Mouse (Mus musculus): ENCODE results near the gene Zswim4.

Gene Zswim4

DNA sequence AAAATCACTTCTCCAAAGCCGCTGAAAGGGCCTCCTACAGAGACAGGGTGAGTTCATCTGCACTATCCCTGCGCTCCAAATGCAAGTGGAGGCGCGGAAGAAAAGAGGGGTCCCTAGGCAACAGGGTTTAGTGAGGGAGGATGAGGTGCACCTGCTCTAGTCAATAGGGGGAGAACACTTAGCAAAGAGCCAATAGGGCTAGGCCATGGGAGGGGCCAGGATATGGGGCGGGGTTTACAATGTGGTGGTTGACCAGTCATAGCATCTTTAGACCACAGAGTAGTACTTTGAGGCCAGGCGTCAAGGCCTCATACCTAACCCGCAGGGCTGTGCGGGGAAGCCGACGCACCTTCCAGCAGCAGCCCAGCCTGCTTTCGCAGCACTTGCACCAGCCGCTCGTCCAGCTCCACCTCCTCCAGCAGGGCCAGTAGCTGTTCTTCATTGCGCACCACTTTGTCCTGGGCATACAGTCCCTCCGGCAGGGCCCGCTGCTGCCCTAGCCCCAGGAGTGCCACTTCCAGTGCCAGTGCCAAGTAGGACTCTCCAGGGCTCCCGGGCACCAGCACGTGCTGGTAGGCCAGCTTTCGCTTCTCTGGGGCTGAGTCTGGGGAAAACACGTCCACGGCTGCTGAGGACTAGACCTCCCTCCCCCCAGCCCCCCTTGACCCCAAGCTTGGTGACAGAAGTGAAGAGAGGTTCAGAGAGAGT lies 13.4 kb downstream of the Zswim4 start:
- no peak for DNase-seq

DNA sequence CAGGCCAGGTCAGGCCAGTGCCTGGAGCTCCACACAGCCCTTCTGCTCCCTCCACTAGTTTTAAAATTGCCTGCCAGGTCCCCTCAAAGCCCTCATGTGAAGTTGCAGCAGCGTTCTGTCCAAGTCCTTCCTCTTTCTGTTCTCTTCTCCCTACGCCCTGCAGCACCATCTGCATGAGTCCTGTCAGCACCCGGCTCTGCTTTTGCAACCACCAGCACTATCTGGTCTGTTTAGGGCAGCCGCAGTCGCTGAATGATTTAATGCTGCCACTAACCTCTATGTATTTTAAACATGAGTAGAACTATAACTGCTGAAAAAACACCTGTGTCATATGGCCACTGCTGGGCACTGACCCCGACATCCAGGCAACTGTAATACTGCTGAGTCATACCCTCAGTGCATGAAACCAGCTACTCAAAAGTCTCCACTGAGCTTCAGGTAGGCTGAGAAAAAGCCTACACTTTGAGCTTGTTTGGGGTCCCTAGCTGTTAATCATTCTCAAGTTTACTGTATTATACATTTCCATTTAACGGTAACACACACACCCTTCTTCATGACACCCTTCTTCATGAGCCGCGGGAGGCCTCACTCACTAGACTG lies 14.2 kb downstream of the Zswim4 start:
- DNase-seq, result no peak

DNA sequence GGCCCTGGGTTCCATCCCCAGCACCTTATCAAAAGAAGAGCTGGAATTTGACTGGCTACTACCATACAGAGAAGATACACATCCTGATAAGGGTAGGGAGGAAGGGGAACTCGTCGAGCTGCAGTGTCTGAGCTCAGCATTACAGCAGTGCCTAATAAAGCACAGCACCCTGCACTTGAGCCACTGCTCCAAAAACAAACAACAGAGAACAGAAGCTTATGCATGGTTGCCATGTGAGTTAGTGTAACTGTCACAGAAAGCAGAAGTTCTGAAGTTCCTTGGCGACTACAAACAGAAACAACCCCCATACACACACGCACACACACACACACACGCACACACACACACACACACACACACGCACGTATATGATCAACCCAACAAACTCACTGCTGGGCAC lies 16.8 kb downstream of the Zswim4 start:
- DNase-seq, result no peak

DNA sequence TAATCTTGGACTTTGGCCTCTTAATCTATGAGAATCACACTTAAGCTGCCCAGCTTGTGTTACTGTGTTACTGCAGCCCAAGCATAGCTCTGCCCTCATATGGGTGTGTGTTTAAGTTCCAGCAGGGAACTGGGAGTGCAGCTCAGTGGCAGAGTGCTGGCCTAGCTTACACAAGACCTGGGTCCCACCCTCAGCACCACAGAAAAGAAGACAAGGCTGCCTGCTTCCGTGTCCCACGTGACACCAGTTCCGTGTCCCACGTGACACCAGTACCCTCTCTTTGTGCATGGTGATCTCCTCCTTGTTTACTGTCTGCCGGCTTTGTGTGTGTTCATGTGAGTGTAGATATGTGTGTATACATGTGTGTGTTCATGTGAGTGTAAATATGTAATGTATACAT lies 18.7 kb downstream of the Zswim4 start:
- DNase-seq, result no peak

DNA sequence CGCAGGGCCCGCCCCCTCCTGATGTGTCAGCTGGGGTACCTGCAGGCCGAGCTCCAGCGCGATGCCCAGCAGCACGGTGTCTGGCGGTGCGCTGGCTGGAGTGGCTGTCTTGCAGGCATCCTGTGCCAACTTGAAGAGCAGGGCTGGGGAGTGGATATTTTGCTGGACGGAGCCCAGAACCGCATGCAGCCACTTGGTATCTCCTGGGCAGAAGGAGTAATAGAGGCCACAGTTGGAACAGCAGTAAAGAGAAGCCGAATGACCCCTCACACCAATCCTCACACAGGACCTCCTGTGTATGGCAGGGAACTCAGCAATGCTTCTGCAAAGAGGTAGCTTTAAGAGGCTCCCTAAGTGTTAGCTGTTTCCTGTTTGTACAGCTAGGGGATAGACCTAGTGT lies 19.6 kb downstream of the Zswim4 start:
- no peak for DNase-seq

DNA sequence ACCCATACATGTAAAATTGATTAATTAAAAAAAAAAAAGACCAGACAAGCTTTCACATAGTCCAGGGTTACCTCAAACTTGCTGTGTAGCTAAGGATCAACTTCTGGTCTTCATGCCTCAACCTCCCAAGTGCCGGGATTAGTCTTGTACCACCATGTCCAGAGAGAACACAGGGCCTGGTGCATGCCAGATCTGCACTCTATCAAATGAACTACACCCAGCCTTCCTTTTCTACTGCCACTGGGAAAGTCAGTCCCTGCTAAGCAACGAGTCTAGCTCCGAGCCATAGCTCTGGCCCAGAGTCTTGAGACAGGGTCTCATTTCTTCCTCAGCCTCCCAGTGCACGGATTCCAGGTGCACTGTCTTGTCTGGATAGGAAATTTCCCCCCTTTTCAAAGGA lies 23.6 kb downstream of the Zswim4 start:
- DNase-seq, result no peak

DNA sequence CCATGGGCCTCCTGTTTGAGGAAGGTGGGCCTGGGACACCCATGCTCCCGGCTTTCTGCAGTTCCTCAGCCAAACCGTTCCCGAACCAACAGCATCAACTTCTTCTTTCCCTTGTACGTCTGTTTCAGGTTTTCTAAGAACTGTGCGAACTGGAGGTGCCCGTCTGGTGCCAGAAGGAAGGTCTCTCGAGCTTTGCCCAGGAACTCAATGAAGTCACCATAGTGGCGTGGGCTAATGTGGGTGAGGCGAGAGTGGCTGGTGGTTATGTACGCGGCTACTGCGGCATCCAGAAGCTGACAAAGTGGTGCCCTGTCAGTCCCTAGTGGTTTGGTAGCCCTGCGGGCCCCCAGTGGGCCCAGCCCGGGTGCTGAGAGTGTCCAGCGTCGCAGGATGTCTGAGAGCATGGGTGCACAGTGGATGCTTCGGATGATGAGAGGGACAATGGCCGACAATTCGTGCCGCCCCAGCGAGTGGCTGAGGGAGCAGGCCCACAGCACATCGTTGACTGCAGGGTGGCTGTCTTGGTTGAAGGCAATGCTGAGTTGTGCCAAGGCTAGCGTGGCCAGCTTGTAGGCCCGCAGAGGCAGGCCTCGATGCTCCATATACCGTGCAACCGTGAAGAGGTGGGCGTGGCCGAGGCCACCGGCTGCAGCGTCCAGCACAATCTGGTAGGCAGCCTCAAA lies 24.8 kb downstream of the Zswim4 start:
- no peak for DNase-seq

DNA sequence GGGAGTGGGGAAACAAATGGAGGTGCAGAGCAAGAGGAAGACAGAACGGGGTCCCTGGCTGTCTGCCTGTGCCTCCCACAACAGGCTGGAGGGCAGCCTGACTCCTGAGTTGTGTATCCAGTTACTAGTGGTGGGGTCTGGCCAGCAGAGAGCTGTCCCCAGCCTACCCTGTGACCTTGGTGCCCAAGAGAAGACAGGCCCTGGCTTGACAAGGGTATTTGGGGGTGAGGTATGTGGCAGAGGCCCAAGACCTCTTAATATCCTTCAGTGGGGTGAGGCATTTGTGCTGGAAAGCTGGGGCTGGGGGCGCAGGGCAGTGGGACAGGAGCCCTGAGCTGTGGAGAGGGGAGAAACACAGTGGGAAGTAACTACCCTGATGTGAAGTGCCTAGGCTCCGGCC lies 25.7 kb downstream of the Zswim4 start:
- no peak for DNase-seq

DNA sequence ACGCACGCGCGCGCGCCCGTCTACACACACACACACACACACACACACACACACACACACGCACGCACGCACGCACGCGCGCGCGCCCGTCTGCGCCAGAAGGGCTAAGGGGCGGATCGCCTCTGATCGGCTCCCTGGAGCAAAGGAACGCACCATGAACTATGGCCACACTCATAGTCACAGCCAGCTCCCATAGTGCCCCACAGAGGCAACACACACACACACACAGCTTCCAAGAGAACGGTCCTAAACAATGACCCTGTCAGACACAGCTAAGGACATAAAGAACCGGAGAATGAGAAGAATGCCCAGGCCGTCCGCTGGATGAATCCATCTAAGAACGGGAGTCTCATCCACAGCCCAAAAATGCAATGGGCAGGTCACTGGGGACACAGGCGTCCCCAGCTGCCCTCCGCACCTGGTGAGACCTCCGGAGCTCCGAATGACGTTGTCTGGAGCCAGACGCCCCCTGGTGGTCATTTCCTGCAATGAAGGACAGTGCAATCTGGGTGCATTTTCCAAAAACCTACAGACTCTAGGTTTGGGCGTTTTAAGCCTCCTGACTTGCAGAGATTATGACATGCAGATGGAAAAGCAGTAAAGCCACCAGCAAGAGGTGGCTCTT lies 26.6 kb downstream of the Zswim4 start:
- DNase-seq, result peak; percentile 85

DNA sequence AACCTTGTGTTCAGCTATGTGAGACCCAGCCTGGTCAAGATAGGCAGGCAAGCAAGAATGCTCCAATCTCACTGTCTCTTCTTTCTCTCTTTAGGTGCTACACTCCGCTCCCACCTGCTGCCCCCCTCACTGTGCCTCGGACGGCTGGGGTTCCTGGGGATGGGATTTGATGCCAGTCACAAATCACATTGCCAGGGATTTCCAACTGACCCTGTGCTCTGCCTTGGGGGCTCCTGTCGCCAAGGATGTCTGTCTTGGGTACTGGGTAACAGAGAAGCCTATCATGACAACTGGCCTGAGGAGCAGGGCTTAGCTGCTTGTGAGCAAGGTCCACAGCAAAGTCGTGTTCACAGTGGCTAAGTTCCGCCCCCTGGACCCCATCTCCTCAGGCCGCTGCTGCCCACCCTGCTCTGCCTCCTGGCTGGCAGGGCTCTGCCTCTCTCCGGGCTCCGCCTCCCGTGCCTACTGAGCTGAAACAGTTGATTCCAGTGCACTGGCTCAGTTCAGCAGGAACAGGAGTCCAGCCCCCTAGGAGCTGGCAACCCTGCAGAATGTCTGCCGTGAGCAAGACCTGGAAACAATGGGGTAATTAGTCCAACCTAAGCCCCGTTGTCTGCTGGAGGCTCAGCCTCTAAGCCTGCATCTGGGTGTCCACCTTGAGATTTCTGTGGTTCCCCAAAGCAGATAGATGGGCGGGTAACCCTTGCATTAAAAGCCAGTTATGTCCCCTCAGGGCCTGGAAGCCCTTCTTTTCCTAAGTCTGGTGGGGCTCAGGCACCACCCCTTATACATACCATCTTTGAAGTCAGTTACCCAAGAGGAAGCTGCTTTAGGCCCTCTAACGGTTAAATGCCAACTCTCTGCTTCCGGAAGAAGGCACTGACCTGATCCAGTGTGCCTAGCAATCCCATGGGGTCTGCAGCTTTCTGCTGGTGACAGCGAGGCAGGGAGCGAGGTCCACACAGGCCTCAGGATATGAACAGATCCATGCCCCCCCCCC lies 28.2 kb downstream of the Zswim4 start:
- no peak for DNase-seq

DNA sequence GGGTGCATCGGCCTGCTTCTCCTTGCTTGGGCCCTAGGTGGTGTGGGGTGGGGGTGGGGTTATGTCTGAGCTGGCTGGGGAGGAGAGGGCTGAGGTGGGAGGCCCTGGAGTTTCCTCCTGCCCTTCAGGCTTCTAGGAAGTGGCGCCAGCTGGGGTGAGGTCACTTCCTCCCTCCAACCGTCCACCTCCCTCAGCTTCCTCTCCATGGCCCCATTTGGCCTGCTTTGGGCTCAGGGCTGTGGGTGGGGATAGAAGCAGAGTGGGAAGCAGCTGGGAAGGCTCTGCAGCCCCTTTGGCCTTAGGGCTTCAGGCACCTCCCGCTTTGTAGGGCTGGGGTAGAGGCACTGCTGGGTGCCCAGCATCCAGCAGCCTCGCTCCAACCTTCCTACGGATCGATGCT lies 29.0 kb downstream of the Zswim4 start:
- no peak for DNase-seq

DNA sequence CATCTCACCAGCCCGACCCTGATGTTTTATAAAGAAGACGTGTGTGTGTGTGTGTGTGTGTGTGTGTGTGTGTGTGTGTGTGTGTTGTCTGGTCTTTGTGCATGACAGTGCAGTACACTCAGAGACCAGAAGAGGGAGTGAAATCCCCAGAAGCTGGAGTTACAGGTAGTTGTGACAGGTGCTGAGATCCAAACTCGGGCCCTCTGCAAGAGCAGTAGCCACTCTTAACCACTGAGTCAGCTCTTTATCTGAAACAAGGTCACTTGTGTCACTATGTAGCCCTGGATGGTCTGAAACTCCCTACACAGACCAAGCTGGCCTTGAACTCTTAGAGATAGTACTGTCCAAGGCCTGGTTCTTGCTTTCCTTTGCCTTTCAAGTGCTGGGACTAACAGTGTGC lies 30.2 kb downstream of the Zswim4 start:
- no peak for DNase-seq

DNA sequence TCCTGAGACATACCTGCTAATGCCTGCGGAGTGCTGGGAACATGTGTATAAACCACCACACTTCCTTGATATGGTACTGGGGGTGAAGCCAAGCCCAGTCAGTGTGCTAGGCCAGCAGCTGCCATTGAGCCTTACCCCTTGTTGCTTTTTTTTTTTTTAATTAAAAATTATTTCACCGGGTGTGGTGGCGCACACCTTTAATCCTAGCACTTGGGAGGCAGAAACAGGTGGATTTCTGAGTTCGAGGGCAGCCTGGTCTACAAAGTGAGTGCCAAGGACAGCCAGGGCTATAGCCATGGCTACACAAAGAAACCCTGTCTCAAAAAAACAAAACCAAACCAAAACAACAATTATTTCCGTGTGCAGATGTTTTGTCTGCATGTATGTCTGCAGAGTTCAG lies 31.8 kb downstream of the Zswim4 start:
- DNase-seq, result no peak

DNA sequence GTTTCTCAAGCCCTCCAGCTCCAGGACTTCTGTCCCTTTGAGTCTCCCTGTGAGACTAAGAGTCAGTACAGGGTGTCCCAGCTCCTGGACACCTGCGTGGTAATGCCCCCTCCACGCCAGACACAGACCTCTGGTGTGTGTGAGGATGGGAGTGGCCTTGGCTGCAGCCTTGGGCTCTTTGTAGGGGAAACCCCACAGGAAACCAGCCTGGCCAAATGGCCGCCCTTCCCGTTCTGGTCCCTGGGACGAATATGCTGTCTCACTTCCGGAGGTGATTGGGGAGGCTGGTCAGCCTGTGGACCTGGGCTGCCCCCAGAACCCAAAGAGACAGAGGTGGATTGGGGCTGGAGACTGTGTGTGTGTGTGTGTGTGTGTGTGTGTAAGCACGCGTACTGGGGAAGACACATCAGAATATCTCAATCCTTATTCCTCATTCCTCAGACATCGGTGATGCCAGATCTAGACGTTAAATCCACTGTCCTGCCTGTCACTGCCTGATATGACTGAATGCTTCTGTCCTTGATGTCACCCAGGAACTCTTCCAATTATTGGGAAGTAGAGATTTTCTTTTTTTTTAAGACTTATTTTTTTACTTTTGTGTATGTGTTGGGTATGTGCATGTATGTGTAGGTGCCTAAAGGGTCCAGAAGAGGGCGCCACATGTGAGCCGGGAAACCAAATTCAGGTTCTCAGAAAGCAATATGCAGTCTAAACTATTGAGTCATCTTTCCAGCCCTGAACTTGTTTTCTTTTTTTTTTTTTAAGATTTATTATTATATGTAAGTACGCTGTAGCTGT lies 32.7 kb downstream of the Zswim4 start:
- no peak for DNase-seq

DNA sequence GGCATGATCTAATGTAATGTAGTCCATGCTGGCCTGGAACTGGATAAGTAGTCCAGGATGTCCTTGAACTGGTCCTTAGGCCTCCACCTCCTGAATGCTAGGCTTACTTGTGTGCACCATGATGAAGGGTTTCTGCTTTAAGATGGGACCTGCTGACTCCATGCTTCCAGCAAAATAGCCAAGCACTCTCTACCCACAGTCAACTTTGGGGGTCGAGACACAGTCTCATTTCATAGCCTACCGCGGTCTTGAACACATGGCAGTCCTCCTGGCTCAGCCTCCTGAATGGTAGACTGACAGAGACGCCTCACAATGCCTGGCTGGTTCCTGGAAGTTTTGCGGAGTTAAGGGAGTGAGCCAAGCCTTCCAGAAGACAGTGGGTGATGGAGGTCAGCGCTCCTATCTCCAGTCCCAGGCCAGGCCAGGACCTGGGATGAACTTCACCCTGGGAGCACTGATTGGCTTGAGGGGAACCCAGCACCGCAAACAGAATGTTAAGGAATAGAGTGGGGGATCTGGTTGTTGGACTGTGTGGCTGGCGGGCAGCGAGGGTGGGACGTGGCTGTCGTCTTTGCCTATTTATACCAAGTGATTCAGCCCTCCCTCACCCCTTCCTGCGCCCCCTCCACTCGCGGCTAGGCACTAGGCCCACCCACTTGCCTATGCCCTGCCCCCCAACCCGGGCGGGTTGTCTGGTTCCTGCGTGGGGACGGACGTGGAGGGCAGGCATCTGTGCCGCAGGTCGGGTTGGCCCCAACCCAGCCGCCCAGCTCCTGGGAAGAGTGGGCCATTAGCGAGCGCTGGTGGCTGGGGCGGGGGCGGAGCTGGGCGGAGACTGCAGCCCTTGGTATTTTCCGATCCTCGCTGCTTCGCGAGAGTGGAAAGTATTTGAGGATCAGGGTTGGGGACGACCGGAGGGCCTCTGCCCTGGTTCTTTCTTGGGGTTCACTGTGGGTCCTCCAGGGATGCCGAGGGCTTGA lies 33.6 kb downstream of the Zswim4 start:
- no peak for DNase-seq

DNA sequence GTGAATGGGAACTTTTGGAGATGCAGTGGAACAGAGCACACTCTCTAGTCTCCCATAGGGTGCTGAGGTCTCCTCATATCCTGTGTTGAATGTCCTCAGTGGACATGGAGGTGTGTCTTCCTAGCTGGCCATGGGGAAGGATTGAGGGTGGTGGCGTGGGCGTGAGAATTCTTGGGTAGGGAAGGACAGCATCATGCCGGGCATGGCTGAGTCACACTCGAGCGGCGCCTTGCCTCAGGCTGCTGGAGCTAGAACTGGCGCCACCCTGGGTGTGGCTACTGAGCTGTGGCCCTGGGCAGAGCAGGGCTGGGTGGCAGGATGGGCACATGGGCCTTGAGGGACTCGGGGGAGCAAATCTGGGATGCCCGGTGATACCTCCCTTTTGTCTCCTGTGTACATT lies 34.4 kb downstream of the Zswim4 start:
- no peak for DNase-seq

DNA sequence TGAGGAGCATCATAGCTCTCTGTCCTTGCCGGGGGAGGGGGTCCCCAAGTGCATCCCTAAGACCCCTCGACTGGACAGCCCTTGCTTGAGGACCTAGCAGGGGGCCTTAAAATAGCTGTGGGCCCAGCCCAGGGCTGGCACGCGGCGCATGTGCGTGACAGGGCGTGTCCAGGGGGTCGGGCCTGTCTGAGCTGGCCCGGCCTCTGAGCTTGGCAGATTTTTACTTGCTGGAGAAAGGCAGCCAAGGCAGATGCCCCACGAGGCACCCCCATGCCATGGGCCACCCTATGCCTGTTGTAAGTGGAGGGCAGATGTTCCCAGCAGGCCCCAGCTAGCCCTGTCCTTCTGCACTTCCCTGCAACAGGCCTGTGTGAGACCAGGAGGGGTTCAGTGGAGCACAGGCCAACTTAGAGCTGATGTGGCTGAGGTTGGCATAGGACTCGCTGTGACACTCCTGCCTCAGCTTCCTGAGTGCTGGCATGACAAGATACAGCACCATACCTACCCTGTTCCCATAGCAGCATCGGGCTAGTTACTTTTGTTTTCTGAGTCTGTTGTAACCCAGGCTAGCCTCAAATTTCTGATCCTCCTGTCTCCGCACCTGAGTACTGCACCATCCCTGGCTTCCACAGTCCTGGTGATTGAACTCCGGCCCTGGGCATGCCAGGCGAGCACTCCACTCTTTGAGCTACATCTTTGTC lies 35.2 kb downstream of the Zswim4 start:
- DNase-seq, result no peak

DNA sequence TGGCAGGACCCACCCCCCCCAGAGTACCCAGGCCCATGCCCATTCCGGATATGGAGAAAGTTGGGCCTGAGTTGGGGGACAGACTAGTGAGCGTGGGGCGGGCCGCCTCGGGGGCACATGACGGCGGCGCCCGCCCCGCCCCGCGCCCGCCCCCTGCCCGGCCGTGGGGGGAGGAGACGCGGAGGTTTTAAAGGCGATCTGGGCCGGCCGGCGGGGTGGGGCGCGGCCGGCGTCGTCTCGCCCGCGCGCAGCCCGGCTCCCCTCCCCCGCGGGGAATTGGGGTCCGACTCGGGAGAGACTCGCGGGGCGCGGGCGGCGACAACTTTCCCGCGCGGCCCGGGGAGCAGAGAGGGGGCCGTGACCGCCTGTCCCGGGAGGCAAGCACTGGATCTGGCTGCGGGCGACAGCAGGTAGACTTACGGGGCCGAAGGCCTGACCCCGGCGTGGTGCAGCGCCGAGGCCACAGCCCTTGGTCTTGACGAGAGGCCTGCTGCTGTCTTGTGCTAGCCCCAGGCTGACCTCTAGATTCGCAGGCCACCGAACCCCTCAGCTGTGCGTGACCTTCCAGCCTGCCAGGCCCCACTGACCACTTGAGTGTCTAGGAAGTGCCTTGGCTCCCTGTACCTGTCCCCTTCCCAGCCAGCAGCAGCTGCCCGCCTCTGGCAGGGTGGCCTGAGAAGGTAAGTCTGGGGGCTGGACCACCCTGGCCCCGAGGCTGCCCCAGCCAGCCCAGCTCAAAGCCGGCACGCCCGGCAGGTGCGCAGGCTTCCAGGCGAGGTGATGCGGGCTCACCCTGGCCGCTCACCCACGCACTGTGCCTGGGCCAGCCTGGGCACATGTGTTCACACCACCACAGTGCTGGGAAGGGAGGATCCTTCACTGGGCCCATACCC lies 36.0 kb downstream of the Zswim4 start:
- no peak for DNase-seq

DNA sequence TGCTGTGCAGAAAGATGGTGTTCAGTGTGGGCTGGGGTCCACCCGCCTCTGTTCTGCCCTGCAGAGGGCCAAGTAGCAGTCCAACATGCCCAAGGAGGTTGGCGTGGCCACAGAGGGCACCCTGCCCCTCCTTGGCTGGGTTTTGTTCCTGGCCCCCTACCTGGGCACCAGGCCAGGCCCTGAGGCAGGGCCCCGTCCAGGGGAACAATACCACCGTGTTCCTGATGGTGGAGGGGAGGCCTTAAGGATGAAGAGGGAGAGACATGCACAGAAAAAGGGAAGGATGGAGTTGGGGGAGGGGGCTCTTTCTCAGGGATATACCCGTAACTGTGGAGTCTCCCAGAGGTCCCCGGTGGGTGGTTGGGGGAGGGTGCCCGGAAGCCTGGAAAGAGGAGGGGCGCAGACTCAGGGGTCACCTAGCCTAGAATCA lies 36.7 kb downstream of the Zswim4 start:
- DNase-seq, result no peak

Measured in cerebellum, adult 9-10 months (tissue).